Mouse (Mus musculus) left cerebral cortex, adult 2 months (tissue): Measurements from ENCODE around the gene Chat. TPM values are rescaled to one million over a fixed set of nuclear protein-coding genes. Genes with fewer than 3 reads are reported as not detected.
A peak's percentile ranks its signal among the peaks of the same experiment; 100 is the strongest.

ENCODE experiments used
- DNase-seq, 2 experiments: peaks; one replicate each; pipeline ENCODE4 v3.0.0; 2021 to 2022; ENCODE audit warnings: low spot score in 2 of 2, mixed read lengths in 1 of 2; ENCODE audit errors: extremely low spot score in 1 of 2
- H3K27ac ChIP-seq: fragments of 200-600 bp; 2 replicates; pipeline ENCODE4 v1.8.1; 2022
- H3K4me3 ChIP-seq: fragments of 200-600 bp; 2 replicates; pipeline ENCODE4 v1.8.1; 2022
- CTCF ChIP-seq: fragments of 200-600 bp; IDR thresholded peaks from 2 replicates; pipeline ENCODE4 v1.8.1; 2022; ENCODE audit warnings: antibody characterized with exemption, mild to moderate bottlenecking, moderate library complexity
- intact Hi-C: fragments of 180-260 bp; cut with DNase I; formaldehyde crosslinking; loops from one replicate; pipeline ENCODE4 v1.15.1; 2025
- total RNA-seq, 2 experiments: library from RNA; stranded (reverse); gene quantifications; 2 replicates each; pipeline ENCODE4 v1.2.3; 2021

The Chat gene
- total RNA-seq, 2 experiments from 2014 or later: 0.25 to 1.4 TPM

DNA sequence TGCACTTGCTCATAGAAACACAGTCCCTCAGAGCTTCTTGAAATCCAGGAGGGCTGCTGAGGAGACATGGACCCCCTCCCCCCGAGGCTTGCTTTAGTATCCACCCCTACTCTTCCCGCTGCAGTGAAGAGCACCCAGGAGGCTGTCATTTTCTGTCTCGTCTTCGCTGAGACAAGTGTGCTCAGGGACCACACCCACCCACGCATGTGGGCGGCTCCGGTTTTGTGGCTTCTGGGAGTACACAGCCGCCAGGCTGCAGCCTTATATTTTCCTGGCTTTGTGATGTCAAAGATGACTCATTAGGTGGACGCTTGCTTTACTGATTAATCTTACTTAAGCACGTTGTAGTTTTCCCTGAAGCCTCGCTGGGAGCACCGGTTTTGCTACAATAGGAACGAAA, 26.7 kb upstream of the Chat start:
- H3K4me3 ChIP-seq: no peak overlapping the region
- DNase-seq: peak; percentile 25 to 30
- intact Hi-C loops: no loop called here
- H3K27ac ChIP-seq: no peak overlapping the region
- TF ChIP-seq CTCF: no peak

DNA sequence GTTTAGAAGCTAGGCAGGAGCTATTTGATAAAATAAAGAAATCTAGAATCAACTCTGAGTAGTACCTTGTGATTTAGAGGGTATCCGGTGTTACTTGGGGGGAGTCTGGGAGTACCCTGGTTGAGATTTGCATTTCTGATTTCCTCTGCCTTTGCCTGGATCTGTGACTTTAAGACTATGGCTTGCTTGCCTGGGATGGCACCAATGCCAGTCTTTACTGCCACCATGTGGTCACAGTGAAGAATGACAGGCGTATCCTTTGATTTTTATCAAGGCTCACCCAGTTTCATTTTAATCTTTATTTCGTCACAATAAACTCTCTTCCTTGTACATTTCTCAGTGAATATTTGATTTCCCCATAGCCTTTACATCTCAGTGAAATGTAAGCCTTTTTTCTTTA, 16.3 kb upstream of the Chat start:
- Histone ChIP-seq H3K4me3 (no peak overlapping the region), H3K27ac (no peak overlapping the region)
- intact Hi-C loops: loop anchor here (1.0 kb wide), 1 partner anchor 253 kb away; no protein-coding TSS in a partner anchor
- peak; percentile 89 for TF ChIP-seq CTCF
- no peak for DNase-seq

DNA sequence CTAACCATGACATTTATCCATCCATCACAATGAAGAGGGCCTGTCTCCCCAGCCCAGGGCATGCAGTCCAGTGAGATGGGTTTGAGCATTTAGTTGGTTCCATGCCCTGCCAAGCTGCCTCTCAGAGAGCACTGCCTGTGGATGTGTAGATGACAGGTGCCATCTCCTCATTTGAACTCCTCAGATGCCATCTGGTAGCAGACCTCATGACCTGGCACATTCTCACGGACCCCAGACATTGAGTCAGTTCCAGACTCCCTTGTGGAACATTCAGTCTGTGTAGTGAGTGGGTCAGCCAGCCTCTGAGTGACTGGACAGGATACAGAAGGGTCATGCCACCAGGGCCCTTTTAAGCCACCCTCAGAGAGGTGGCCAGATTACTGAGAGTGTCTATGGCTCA, 11.8 kb upstream of the Chat start:
- TF ChIP-seq CTCF: no peak
- H3K4me3 ChIP-seq: no peak overlapping the region
- DNase-seq: no peak
- intact Hi-C loops: no loop called here
- H3K27ac ChIP-seq: no peak overlapping the region

DNA sequence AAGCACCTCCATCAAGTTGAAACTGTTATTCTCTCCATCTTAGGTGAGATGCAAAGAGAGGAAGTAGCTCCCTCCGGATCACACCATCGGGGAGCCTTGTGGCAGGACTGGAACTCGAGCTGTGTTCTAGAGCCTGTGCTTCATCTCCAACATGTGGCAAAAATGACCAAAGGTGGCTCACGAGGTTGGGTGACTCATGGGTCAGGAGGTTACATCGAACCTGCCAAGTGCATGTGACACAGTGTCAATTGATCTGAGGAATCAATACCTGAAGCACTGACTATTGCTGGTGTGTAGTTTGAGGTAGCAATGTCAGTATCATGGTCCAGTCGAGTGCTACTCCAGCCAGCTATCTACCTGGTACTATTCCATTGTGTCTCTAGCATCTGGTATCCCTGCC, 10.8 kb upstream of the Chat start:
- intact Hi-C loops: no loop called here
- DNase-seq: no peak
- Histone ChIP-seq H3K27ac (no peak overlapping the region), H3K4me3 (no peak overlapping the region)
- TF ChIP-seq CTCF: no peak

DNA sequence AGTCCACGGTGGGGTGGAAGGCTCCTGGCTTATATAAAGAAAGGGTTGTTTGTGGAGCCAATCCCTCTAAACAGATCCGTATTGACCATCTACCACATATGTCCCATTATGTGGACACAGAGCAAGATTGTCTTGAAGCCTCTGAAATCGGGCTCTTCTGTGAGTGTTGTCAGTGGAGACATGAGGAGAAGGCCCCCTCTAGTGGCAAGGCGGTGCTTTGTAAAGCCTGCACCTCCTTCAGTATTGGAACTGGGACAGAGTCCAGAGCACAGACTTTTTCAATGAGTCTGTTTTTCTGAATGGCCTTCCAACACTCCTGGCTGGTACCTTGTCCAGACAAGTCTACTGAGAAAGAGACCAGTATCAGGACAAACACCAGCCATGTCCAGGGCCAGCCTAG, 7.2 kb upstream of the Chat start:
- intact Hi-C loops: loop anchor here (5.0 kb wide), 1 partner anchor 151 kb away; the partner anchor contains the start of gene Ogdhl

DNA sequence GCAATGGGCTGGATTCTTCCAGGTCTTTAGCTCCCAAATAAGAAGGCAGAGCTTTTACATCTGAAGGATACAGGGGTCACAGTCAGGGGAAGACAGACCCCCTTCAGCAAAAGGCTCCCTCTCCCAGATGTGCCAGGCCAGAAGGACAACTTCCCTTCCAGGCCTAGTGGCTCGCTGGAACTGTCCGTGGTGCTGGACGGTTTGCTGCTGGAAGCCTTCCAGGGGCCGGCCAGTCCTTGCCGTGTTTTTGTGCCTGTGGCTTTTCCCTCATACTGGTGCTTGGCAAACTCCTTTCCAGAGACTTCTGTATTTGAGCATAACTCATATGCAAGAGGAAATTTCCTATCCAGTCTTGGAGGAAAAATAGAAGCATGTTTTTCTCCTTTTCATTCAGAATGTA, 1.8 kb upstream of the Chat start:
- no peak for DNase-seq
- TF ChIP-seq CTCF: no peak
- intact Hi-C loops: no loop called here
- H3K27ac ChIP-seq: no peak overlapping the region
- H3K4me3 ChIP-seq: no peak overlapping the region

More for the DNA sequence above, 7.2 kb upstream of the Chat start:
- peak; percentile 57 to 68 for DNase-seq
- H3K27ac ChIP-seq: no peak overlapping the region
- TF ChIP-seq CTCF: peak; percentile 86
- H3K4me3 ChIP-seq: no peak overlapping the region

DNA sequence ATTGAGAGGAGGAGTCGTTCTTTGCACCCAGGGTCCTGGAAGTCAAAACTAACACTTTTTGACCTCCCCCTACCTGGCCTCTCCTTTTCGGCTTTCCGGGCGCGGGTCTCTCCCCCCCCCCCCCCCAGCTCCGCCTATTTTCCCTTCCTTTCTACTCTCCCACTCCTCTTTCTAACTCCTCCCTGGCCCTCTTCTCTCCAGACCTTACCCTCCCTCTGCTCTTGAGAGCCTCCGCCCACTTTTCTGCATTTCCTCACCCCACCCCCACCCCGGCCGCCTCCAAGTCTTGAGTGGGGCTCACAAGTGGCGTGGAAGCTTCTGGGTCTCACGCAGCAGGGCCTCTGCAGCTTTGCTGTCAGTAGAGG, 301 bp downstream of the Chat start:
- Histone ChIP-seq H3K27ac (no peak overlapping the region), H3K4me3 (no peak overlapping the region)
- intact Hi-C loops: no loop called here
- TF ChIP-seq CTCF: no peak
- no peak for DNase-seq

DNA sequence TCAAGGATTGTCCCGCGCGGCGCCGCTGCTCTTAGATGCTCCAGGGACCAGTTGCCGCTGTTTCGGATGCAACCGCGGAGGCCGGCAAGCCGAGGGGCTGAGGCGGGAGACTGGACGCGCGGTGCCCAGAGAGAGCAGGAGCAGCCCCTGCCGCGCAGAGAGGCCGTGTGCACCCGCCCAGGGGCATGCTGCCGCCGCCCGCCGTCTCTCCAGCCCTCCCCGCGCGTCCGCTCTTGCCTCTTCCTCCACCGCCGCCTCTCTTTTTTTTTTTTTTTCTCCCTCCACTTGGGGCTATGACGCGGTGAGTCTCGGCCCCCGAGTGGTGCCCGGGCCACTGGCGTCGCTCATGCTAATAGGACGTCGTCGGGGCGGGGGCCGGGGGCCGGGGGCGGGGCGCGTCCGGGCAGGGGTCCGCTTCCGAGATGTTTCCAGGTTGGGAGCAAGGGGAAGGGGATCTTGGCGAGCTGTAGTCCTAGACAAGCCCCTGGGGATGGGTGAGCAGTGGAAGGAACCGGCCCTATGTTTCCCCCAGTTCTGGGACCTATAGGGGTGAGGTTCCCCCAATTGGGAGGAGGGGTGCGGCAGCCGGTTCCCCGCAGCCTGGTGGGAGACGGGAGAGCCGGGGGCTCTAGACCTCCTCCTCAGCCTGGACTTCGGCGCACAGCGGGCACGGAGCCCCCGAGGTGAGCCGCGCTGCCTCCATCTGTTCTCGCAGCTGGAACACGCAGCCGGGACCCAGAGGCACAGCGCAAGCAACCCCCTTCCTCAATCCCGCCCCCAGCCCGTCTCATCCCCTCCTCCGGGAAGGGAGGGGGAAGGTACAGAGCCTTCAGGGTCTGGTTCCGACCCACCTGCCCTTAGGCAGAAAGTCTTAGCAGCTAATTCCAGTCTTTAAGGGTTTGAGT, 936 bp downstream of the Chat start, which contains the start of gene Slc18a3:
Slc18a3 (minus strand) TSS at position 250 of the 905 bp plus-strand sequence.
- no peak for DNase-seq
- intact Hi-C loops: no loop called here
- TF ChIP-seq CTCF: no peak
- Histone ChIP-seq H3K27ac (no peak within 1 kb of the TSS), H3K4me3 (peak within 1 kb of the TSS; percentile 26)

DNA sequence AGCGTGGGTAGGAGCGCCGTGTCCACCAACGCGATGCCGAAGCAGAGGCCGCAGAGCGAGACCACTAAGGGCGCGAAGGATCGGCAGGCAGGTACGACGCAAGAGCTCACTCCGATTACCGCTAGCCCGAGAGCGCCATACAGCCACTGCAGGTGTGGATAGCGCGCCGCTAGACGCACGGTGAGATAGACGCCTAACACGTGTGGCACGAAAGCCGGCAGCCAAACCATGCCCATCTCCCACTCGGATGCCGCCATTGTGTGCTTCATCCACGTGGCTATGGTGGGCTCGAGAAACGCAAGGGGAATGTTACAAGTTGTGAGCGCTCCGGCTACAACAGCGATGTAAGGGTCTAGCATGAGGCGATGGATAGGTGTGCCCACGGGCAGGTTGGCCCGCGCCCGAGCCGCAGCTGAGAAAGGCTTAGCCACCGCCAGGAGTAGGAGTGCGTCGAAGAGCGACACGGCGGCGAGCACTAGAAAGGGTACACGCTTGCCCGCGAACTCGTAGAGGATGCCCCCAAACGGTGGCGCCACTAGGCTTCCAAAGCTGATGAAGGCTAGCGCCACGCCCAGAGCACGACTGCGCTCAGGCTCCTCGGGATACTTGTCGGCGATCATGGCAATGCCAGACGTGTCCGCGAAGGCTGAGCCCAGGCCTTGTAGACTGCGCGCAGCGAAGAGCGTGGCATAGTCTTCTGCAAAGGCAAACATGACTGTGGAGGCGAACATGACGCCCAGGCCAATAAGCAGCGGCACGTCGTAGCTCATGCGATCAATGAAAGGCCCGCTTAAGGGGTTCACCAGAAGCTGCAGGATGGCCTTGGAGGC, 2.4 kb downstream of the Chat start:
- Histone ChIP-seq H3K4me3 (no peak overlapping the region), H3K27ac (no peak overlapping the region)
- no peak; the same call in 1 of the 2 replicates for TF ChIP-seq CTCF
- DNase-seq: no peak
- intact Hi-C loops: no loop called here

DNA sequence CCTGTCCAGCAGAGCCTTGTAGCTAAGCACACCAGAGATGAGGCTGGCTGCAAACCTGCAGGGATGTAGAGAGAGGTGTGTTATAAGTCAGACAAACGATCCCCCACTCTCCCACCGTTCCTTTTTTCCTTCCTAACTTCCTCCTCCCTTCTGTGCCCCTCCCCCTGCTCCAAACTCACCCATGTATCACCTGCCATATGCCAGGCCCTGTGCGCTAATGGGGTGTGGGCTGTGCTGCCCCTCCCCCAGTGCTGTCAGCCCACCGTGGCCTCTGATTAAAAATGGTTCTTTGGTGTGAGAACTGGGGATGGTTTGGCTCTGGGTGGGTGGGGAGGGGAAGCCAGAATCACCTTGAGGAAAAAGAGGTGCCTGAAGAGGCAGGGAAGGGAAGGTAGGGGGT, 13.2 kb downstream of the Chat start:
- intact Hi-C loops: no loop called here

DNA sequence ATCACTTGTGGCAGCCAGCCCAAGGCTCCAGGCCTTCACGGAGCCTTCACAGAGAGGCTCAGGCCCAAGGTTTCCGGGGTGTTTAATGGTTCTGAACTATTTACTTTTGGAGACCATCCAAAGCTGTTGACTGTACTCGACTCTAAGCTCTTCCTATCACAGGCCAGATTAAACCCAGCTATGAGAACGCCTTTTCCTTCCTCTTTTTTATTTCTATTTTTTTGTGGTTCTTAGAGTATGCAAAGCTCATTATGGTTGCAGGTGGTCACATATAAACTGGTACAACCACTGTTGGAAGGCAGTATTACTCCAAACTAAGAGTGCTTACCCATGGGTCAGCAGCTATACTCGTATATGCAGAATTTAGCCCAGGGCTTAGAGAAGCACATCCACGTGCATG, 18.8 kb downstream of the Chat start:
- Histone ChIP-seq H3K27ac (no peak overlapping the region), H3K4me3 (no peak overlapping the region)
- no peak for DNase-seq
- intact Hi-C loops: no loop called here
- TF ChIP-seq CTCF: no peak

More for the DNA sequence above, 13.2 kb downstream of the Chat start:
- Histone ChIP-seq H3K27ac (no peak overlapping the region), H3K4me3 (no peak overlapping the region)
- no peak for DNase-seq
- TF ChIP-seq CTCF: no peak

DNA sequence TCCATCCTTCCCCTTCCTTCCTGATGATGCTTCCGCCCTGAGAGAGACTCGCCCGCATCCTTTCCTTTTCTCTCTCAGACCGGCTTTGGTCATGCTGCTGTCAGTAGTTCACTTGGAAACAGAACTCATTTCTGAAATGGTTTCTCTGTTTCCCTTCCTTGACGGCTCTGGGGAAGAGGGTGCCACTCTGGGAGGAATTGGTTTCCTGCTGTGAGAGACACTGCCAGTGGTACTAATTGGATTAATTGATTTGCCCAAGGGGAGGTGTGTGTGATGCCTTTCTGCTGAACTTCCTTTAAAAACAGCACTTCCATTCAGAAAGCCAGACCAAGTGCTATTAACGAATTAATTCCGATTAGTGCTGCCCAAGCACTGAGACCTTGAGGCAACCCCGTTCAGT, 22.3 kb downstream of the Chat start:
- TF ChIP-seq CTCF: no peak
- DNase-seq: no peak

More for the DNA sequence above, 22.3 kb downstream of the Chat start:
- H3K27ac ChIP-seq: no peak overlapping the region
- H3K4me3 ChIP-seq: no peak overlapping the region
- intact Hi-C loops: no loop called here
